Mouse (Mus musculus) hindbrain, embryonic 15.5 days (tissue): ENCODE results near the gene Stk39. TPM values are rescaled to one million over a fixed set of nuclear protein-coding genes. Genes with fewer than 3 reads are reported as not detected.

Source experiments
- ATAC-seq: fragments of 200-750 bp; cut with Nextera tagmentation; 2 replicates; pipeline ENCODE4 v1.8.0; 2017; ENCODE audit warnings: low read depth, moderate number of reproducible peaks, moderate TSS enrichment; ENCODE audit not compliant: low FRiP score
- H3K27ac ChIP-seq: fragments of 300-500 bp; sonication (generic); replicated peaks from 2 replicates; pipeline ENCODE4 v1.5.1; 2015; ENCODE audit warnings: mild to moderate bottlenecking, inconsistent platforms
- H3K27me3 ChIP-seq: fragments of 300-500 bp; sonication (generic); 2 replicates; pipeline ENCODE4 v1.6.1; 2015; ENCODE audit warnings: control low read depth, inconsistent platforms
- H3K36me3 ChIP-seq: fragments of 300-500 bp; sonication (generic); 2 replicates; pipeline ENCODE4 v1.6.1; 2015; ENCODE audit warnings: control low read depth, inconsistent platforms
- H3K4me1 ChIP-seq: fragments of 300-500 bp; sonication (generic); replicated peaks from 2 replicates; pipeline ENCODE4 v1.6.1; 2015; ENCODE audit warnings: control low read depth, inconsistent platforms
- H3K4me2 ChIP-seq: fragments of 300-500 bp; sonication (generic); 2 replicates; pipeline ENCODE4 v1.6.1; 2015; ENCODE audit warnings: moderate library complexity, mild to moderate bottlenecking, inconsistent platforms
- H3K4me3 ChIP-seq: fragments of 300-500 bp; sonication (generic); 2 replicates; pipeline ENCODE4 v1.5.1; 2015; ENCODE audit warnings: mild to moderate bottlenecking, inconsistent platforms
- H3K9ac ChIP-seq: fragments of 300-500 bp; sonication (generic); 2 replicates; pipeline ENCODE4 v1.6.1; 2015; ENCODE audit warnings: inconsistent platforms
- H3K9me3 ChIP-seq: fragments of 300-500 bp; sonication (generic); 2 replicates; pipeline ENCODE4 v1.6.1; 2016; ENCODE audit warnings: control low read depth, inconsistent platforms
- WGBS: fragments of 180-500 bp; shearing (Covaris S2); methylation state at CpG from one replicate; pipeline ENCODE4 v1.1.7; 2015; 5-methylcytosine and 5-hydroxymethylcytosine counted together
- polyA plus RNA-seq: library from polyadenylated mRNA; unstranded; fragments of >200 nt; fragmentation: Nextera tagmentation; extraction: Ambion mirVana; gene quantifications from 2 replicates; pipeline ENCODE4 v1.2.1, GENCODE M21; 2015

Stk39 gene
- polyA plus RNA-seq, 1 experiment from 2014 or later, result 34.3 TPM

DNA sequence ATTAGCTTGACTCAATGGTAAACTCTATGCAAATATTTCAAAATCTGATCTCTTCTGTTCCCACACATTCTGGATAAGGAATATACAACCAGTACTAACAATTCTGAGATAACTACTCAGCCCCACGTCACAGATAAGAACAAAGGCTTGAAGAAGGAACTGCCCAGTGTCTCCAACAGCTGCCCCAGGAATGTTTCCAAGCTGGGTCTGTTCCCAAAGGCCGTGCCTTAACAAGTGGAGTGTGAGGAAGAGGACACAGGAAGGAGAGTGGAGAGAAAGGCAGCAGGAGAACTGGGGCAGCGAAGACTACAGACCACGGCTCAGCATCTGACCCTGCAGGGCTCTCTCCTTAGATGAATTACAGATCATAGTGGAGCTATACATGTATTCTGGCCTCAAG, 39.2 kb downstream of the Stk39 start:
- 52% methylated on average over 4 of the region's 4 CpGs for WGBS
- Histone ChIP-seq H3K36me3 (no peaks in the 10 kb centered on the region), H3K27ac (no peak overlapping the region), H3K27me3 (no peaks in the 10 kb centered on the region), H3K4me2 (no peak overlapping the region), H3K4me1 (peaks cover 16% of the 10 kb centered on the region), H3K4me3 (no peak overlapping the region), H3K9ac (no peak overlapping the region), H3K9me3 (no peaks in the 10 kb centered on the region)
- ATAC-seq, result no peak

DNA sequence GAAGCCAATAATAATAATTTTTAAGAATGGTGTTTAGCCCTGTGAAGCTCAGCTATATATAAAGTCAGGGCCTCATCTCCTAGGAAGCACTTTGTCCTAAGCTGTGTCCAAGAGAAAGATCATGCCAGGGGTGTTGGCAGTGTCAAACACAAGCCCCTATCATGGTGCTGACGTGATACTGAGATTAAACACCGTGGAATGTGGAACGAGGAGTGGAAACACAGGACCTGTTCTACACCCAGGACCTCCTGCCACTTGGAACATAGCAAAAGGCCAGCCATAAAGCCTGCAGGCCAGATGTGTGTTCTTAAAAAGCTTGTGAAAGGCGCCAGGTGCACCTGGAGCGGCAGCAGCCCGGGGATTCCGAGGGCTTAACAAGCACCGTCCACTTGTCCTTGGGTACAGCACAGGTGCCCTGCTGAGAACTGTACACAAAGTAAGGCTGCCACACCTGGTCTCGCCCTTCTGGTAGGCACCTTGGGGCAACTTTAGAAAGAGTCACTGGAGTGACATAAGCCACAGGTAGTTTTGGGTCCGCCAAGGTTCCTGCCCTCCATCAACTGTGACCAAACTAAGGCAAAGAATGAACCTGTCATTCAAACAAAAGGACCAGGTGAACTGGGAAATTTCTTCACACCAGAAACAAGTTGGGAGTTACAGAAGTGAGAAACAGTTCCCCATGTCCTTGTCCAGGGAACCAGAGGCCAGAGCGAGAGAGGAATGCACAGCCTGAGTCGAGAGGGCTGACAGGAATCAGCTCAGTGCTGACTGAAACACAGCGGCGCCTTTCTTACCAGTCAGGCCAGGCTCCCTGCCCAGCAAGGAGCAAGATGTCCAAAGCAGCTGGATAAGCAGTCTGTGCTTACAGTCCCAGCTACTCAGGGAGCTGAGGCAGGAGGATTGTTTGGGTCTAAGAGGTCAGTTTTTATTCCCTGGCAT, 40.8 kb downstream of the Stk39 start:
- 87% methylated on average over 14 of the region's 14 CpGs for WGBS

DNA sequence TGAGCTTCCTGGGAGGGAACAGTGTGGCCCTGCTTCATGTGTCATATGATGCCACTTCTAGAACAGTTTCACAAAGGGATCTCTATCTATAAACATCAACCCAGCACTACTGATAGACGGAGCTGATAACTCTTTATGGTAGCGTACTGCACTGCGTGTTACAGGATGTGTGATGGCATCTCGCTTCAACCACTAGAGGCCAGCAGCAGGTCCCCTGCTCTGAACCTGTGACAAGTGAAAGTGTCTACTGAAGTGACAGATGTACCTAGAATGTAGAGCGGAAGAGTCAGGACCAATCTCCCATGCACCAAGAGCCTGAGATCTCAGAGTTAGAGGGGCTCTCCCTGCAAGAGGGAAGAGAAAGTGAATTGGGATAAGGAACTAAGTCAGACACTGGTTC, 41.6 kb downstream of the Stk39 start:
- Histone ChIP-seq H3K27me3 (no peaks in the 10 kb centered on the region), H3K9me3 (no peaks in the 10 kb centered on the region), H3K4me2 (no peak overlapping the region), H3K4me1 (peaks cover 10% of the 10 kb centered on the region), H3K27ac (no peak overlapping the region), H3K9ac (no peak overlapping the region), H3K36me3 (no peaks in the 10 kb centered on the region), H3K4me3 (no peak overlapping the region)
- ATAC-seq, result no peak
- 87% methylated on average over 5 of the region's 5 CpGs for WGBS

More for the DNA sequence above, 40.8 kb downstream of the Stk39 start:
- H3K36me3 ChIP-seq, result no peaks in the 10 kb centered on the region
- H3K9me3 ChIP-seq, result no peaks in the 10 kb centered on the region
- H3K4me1 ChIP-seq, result peaks cover 18% of the 10 kb centered on the region
- no peak overlapping the region for H3K4me2 ChIP-seq
- no peaks in the 10 kb centered on the region for H3K27me3 ChIP-seq
- no peak overlapping the region for H3K27ac ChIP-seq
- ATAC-seq, result no peak
- no peak overlapping the region for H3K4me3 ChIP-seq
- no peak overlapping the region for H3K9ac ChIP-seq

DNA sequence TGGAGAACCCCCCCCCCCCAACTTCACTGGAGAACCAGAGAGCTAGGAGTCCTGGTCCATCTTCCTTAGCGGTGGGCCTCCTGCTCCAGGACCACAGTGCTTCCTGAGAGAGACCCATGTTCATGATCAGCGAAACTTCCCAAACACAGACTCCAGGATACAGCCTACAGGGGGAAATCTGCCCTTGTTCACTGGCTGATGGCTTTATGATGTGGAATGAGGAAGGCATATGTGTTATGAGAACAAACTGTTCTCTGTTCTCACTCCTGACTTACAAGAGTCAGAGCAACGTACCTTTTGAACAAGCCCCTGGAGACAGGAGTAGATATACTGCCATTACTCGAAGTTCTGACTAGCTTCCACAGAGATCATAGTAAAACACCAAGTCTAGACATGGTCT, 42.6 kb downstream of the Stk39 start:
- Histone ChIP-seq H3K4me1 (0 out of 2 replicates have a peak, but pooled peaks cover 4% of the 10 kb centered on the region), H3K27ac (no peak overlapping the region), H3K36me3 (no peaks in the 10 kb centered on the region), H3K4me3 (no peak overlapping the region), H3K9ac (no peak overlapping the region), H3K4me2 (no peak overlapping the region), H3K27me3 (no peaks in the 10 kb centered on the region), H3K9me3 (no peaks in the 10 kb centered on the region)
- ATAC-seq, result no peak
- WGBS, result 92% methylated on average over 4 of the region's 4 CpGs

DNA sequence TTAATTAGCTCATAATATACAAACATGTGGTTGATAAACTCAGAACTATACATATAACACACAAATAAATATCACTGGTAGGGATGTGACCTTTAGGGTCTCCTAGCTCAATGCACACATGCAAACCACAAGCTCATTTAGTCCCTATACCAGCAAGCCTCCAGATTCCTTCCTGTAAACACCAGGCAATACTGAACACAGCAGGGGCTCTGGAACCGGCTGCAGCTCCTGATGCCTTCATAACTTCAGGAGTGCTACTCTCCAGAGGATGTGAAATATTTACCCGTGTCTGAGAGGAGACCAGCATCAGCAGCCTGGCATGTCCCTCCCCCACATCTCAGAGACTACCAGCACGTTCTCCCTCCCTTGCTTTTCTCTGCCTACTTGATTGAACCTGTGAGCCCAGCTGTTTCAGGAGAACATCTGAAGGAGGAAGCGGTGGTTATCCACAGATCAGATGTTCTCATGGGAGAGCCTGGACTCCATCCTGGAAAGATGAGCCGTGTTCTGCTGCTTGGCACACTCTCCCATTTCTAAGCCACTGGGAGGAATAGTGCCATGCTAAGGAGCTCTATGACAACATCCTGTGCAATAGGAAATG, 45.0 kb downstream of the Stk39 start:
- no peak overlapping the region for H3K27ac ChIP-seq
- H3K9me3 ChIP-seq, result no peaks in the 10 kb centered on the region
- 0 out of 2 replicates have a peak, but pooled peaks cover 4% of the 10 kb centered on the region for H3K4me1 ChIP-seq
- H3K27me3 ChIP-seq, result no peaks in the 10 kb centered on the region
- no peak for ATAC-seq
- H3K4me2 ChIP-seq, result no peak overlapping the region
- 54% methylated on average over 5 of the region's 5 CpGs for WGBS
- H3K36me3 ChIP-seq, result no peaks in the 10 kb centered on the region
- H3K9ac ChIP-seq, result no peak overlapping the region
- no peak overlapping the region for H3K4me3 ChIP-seq

DNA sequence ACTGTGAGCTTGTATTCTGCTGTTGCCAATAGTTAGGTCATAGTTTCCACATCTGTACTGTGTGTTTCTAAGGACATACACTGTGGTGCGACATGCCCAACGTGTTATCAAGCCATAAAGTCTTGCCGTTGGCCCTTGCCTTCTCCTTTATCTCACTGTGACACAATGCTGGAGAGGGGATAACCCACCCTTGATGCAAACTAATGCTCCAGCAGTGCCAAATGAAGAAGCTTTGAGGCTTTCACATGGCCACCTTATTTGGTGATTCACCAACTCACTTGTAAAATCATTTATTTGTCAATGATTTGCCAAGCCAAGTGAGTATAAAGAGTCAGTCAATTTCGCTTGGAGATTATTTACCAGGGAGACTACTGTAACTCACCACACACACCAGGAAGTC, 46.0 kb downstream of the Stk39 start:
- 90% methylated on average over 4 of the region's 4 CpGs for WGBS

DNA sequence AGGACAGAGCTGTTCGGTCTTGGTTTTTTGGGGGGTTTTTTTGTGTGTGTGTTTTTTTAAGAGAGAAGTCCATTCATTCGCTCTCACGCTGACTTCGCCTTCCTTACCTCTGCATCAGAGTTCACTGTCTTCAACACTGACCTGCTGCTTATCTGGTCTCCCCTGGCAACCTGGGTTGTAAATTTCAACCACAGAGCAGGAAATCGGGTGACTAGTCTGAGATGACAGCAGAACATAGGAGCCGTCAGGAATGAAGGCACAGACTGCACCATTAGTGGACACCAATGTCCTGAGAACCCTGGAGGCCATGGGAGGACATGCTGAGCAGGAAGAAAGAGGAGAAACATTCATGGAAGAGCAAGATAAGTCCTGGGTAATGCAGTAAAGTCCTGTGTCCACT, 51.1 kb downstream of the Stk39 start:
- no peaks in the 10 kb centered on the region for H3K27me3 ChIP-seq
- no peaks in the 10 kb centered on the region for H3K4me1 ChIP-seq
- H3K4me2 ChIP-seq, result no peak overlapping the region
- no peaks in the 10 kb centered on the region for H3K9me3 ChIP-seq
- H3K27ac ChIP-seq, result no peak overlapping the region
- H3K36me3 ChIP-seq, result no peaks in the 10 kb centered on the region
- 77% methylated on average over 6 of the region's 6 CpGs for WGBS
- no peak overlapping the region for H3K4me3 ChIP-seq
- ATAC-seq, result no peak
- no peak overlapping the region for H3K9ac ChIP-seq

More for the DNA sequence above, 46.0 kb downstream of the Stk39 start:
- Histone ChIP-seq H3K4me1 (0 out of 2 replicates have a peak, but pooled peaks cover 4% of the 10 kb centered on the region), H3K27me3 (no peaks in the 10 kb centered on the region), H3K4me3 (no peak overlapping the region), H3K36me3 (no peaks in the 10 kb centered on the region), H3K4me2 (no peak overlapping the region), H3K9me3 (no peaks in the 10 kb centered on the region), H3K9ac (no peak overlapping the region), H3K27ac (no peak overlapping the region)
- no peak for ATAC-seq

DNA sequence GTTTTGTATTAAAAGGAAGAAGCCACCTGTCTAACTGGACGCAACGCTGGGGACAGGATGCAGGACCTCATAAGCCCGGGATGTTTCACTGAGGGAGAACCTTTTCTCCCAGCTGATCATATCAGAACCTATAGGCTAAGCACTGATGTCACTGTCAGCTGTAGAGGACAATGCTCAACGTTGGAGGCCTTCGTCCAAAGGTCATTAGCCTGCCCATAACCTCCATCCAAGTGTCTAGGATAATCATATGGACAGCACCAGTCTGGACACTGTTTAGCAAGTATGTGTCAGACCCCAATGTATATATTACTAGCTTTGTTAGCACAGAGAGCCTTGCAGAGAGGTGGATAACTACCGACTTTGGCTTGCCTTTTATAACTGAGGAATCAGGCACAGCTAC, 51.8 kb downstream of the Stk39 start:
- ATAC-seq, result no peak
- Histone ChIP-seq H3K27me3 (no peaks in the 10 kb centered on the region), H3K36me3 (no peaks in the 10 kb centered on the region)

DNA sequence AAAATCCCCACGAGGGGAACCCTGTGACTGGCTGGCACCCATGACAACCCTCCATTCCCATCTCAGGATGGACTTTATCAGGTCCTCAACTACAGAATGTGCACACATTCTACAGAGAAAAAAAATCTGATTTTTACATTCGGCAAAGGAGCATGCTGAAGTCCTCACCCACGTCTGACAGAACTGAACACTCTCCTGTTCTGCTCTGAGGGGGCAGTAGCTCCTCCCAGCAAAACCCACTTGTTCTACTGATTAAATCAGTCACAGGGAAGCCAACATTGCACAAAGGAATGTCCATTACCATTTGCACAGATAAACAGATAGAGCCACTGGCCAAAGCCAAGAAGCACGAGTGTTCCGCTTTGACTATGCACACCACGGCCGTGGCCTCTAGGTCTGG, 52.3 kb downstream of the Stk39 start:
- ATAC-seq, result no peak
- no peak overlapping the region for H3K4me2 ChIP-seq
- no peaks in the 10 kb centered on the region for H3K4me1 ChIP-seq
- no peaks in the 10 kb centered on the region for H3K9me3 ChIP-seq
- H3K27me3 ChIP-seq, result no peaks in the 10 kb centered on the region
- WGBS, result 83% methylated on average over 7 of the region's 7 CpGs
- H3K9ac ChIP-seq, result no peak overlapping the region
- H3K27ac ChIP-seq, result no peak overlapping the region
- no peaks in the 10 kb centered on the region for H3K36me3 ChIP-seq
- no peak overlapping the region for H3K4me3 ChIP-seq

More for the DNA sequence above, 51.8 kb downstream of the Stk39 start:
- Histone ChIP-seq H3K4me2 (no peak overlapping the region), H3K9me3 (no peaks in the 10 kb centered on the region), H3K4me3 (no peak overlapping the region), H3K4me1 (no peaks in the 10 kb centered on the region), H3K27ac (no peak overlapping the region), H3K9ac (no peak overlapping the region)
- 91% methylated on average over 6 of the region's 6 CpGs for WGBS

DNA sequence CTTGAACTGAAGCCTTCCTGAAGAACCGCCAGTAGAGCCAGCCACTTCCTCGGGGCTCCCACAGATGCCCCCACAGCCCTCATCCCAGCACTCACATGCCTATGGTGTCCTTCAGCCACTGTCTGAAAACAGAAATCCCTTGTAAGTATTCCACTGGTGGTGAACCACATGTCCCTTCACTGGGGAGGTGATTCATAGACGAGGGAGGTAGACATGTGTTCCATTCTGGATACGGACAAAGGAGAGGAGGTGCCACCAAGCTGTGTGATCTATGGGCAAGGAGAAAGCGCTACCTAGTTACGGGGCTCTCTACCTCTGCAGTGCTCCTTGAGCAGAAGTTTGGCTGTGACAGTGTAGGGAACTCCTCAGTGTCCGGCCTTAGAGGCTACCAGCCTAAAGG, 52.9 kb downstream of the Stk39 start:
- Histone ChIP-seq H3K36me3 (no peaks in the 10 kb centered on the region), H3K4me2 (no peak overlapping the region), H3K4me1 (no peaks in the 10 kb centered on the region), H3K27me3 (no peaks in the 10 kb centered on the region), H3K4me3 (no peak overlapping the region), H3K9me3 (no peaks in the 10 kb centered on the region), H3K27ac (no peak overlapping the region), H3K9ac (no peak overlapping the region)
- ATAC-seq, result no peak
- WGBS, result 96% methylated on average over 7 of the region's 7 CpGs

DNA sequence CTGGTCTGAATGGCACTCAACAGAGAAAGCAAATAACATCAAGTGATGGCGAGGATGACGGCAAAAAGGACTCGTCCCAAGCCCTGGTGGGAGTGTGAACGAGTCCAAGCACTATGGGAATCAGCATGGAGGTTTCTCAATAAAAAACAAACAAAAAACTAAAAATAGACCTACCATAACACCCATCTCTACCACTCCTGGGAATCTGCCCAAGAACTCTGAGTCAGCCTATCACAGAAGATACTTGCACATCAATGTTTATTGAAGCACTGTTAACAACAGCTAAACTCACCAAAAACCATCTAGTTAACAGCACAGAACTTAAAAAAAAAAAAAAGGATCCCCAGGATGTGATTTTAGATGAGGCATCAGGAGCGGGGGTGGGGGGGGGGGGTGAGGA, 55.0 kb downstream of the Stk39 start:
- ATAC-seq, result no peak
- Histone ChIP-seq H3K9me3 (no peaks in the 10 kb centered on the region), H3K27me3 (no peaks in the 10 kb centered on the region), H3K4me3 (no peak overlapping the region), H3K27ac (no peak overlapping the region), H3K4me1 (no peaks in the 10 kb centered on the region), H3K4me2 (no peak overlapping the region), H3K36me3 (no peaks in the 10 kb centered on the region), H3K9ac (no peak overlapping the region)
- WGBS, result 91% methylated on average over 5 of the region's 5 CpGs

DNA sequence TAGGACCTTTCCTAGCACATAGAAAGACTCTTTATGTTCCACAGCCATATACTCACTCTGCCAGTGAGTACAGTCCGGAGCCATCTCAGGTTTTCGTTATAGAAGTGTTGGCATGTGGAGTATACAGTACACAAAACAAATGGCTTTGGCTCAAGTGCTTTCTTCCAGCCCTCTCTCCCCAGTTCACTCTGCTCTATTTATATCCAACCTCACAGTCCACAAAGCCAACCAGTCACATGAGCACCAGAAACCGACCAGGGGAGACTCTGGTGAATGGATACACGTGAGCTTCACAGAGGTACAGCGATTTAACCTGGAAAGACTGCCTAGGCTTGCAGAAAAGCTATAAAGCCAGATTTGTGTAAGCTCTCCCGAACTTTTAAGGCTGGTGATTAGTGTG, 56.4 kb downstream of the Stk39 start:
- Histone ChIP-seq H3K9me3 (no peaks in the 10 kb centered on the region), H3K4me2 (no peak overlapping the region), H3K27me3 (no peaks in the 10 kb centered on the region), H3K4me1 (0 out of 2 replicates have a peak, but pooled peaks cover 3% of the 10 kb centered on the region), H3K4me3 (no peak overlapping the region), H3K36me3 (no peaks in the 10 kb centered on the region), H3K27ac (no peak overlapping the region), H3K9ac (no peak overlapping the region)
- no peak for ATAC-seq
- WGBS, result 86% methylated on average over 6 of the region's 6 CpGs
